ENCODE assay signal across 8 mouse cellular contexts in genomic region chr2:29868949-29869645, GRCm38 (mm10). TPM values are rescaled to one million over a fixed set of nuclear protein-coding genes. Genes with fewer than 3 reads are reported as not detected.
DNase-seq lines count a peak whose midpoint lies in the region; ATAC-seq and TF ChIP-seq lines count a peak whose summit lies in the region.

Gene Cercam, plus strand, starts transcription at chr2:29869164.

- peak; percentile 72 for ATAC-seq in activated CD4-positive, CD25-positive, alpha-beta regulatory T cell, adult 4 months
- ATAC-seq in common myeloid progenitor, adult 5-6 weeks (replicated peaks; ENCODE audit: low read depth, poor library complexity, severe bottlenecking) = peak; percentile 80
- peak; percentile 91 for ATAC-seq in hindbrain, embryonic 16.5 days

- WGBS in hindbrain, embryonic 16.5 days = under 1% methylated on average over 39 of the region's 44 CpGs

- H3K4me3 ChIP-seq in gastrocnemius, adult 2 months = peak within 1 kb of the TSS; percentile 76
- H3K4me3 ChIP-seq in hindbrain, embryonic 16.5 days (ENCODE audit: low read length) = peak within 1 kb of the TSS; percentile 56

- DNase-seq in gastrocnemius, adult 2 months = peak; percentile 89
- peak; percentile 57 for DNase-seq in left cerebral cortex, adult 11 months (ENCODE audit: low spot score)
- peak; percentile 83 for DNase-seq in lung, postnatal 36 days
- DNase-seq in retina, embryonic 14.5 days (ENCODE audit: low spot score) = peak; percentile 91
- peak; percentile 73 to 80 for DNase-seq in urinary bladder, adult 18-20 months (ENCODE audit: low spot score in 2 of 2)

- peak; percentile 99 for TF ChIP-seq CTCF in gastrocnemius, adult 2 months (IDR thresholded peaks at IDR 0.05)

- H3K4me2 ChIP-seq in hindbrain, embryonic 16.5 days (ENCODE audit: low read length) = peak within 1 kb of the TSS; percentile 87

- H3K9ac ChIP-seq in hindbrain, embryonic 16.5 days (ENCODE audit: low read depth, low read length) = peak within 1 kb of the TSS; percentile 76

- peak within 1 kb of the TSS; percentile 65 for H3K27ac ChIP-seq in gastrocnemius, adult 2 months
- peak within 1 kb of the TSS; percentile 81 for H3K27ac ChIP-seq in hindbrain, embryonic 16.5 days (ENCODE audit: low read depth, low read length)

- no peaks in the 10 kb centered on the region for H3K9me3 ChIP-seq in hindbrain, embryonic 16.5 days (ENCODE audit: control insufficient read depth, low read length)

- no peaks in the 10 kb centered on the region for H3K27me3 ChIP-seq in hindbrain, embryonic 16.5 days (replicated peaks; ENCODE audit: control insufficient read depth, insufficient read depth, low read length)

- no peaks in the 10 kb centered on the region for H3K36me3 ChIP-seq in hindbrain, embryonic 16.5 days (ENCODE audit: control insufficient read depth, insufficient read depth, low read length)

- intact Hi-C loops in gastrocnemius, adult 2 months (cut with DNase I) = loop anchor here (2.0 kb wide), 1 partner anchor 106 kb away; no protein-coding TSS in a partner anchor

- peaks cover 8% of the 10 kb centered on the region for H3K4me1 ChIP-seq in hindbrain, embryonic 16.5 days (ENCODE audit: control insufficient read depth, insufficient read depth, low read depth, low read length)

RNA-seq across cellular contexts. Expression of gene Cercam, which starts in this region (rescaled TPM):
- polyA plus RNA-seq in activated CD4-positive, CD25-positive, alpha-beta regulatory T cell, adult 4 months (2017; shearing (Covaris generic)) = 1 to 10 TPM; 1.2 to 1.4 TPM
- 9.8 and 14.0 TPM in 2 replicates for total RNA-seq in common myeloid progenitor, adult 5-6 weeks (2017)
- total RNA-seq in gastrocnemius, adult 2 months (2021) = 1 to 10 TPM; 2.2 to 4.6 TPM
- 22.6 and 25.8 TPM in 2 replicates for polyA plus RNA-seq in hindbrain, embryonic 16.5 days (2015; fragmentation: Nextera tagmentation; extraction: Ambion mirVana)

Comparison
In these comparisons a context has a peak if more than half of its experiments do, and no peak if none do; other contexts are left out.
1. Peak in every context shown above with its lines: DNase-seq, ATAC-seq, H3K4me3 ChIP-seq and H3K27ac ChIP-seq.